Mouse (Mus musculus): Measurements from ENCODE around the gene Klk1b21.
"Not testable (repeated sequence)": the region's sequence is repeated elsewhere in the genome, so short reads cannot be mapped to it uniquely, and the experiment has no call there.

The Klk1b21 gene

GRCm38 (mm10) chr7:44102028-44102427, at the start of gene Klk1b21:
Gene Klk1b21, plus strand, starts transcription at chr7:44102328.
- not testable (repeated sequence) for DNase-seq

- no peak for DNase-seq
Observed at GRCm38 (mm10) chr7:44072117-44072516, 30.0 kb upstream of the Klk1b21 start.

DNA sequence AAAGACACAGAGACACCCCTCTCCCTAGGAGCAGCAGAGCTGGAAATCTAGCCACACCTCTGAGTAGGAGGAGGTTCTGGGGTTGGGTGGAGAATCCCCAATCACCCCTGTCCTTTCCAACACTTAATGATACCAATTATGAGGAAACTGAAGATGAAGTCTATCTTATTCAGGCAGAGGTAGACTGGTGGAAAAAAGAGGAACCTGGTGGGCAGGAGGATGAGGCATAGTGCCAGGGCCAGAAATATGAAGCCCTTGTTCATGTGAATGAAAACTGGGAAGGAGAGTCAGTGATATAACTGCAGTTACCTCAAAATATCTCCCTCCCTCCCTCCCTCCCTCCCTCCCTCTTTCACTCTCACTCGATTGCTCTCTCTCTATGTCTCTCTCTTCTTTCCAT, 24.4 kb upstream of the Klk1b21 start:
- DNase-seq, result no peak

- no peak for DNase-seq
Observed at GRCm38 (mm10) chr7:44096111-44096510, 6.0 kb upstream of the Klk1b21 start.

DNA sequence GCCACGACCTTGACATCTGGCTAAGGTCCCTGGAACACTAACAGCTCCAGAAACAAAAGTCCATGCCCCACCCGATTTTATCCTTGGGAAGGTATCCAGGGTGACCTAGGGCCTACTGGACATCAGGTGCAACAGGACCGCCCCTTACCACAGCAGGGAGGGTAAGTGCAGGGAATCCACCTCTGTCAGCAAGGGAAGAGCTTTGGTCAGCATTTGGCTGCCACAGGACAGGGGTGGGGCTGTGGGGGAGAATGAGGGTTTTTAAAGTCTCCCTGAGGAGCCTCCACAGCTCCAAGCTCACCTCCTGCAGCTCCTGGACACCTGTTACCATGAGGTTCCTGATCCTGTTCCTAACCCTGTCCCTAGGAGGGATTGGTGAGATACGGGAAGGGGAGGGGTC, 10.2 kb downstream of the Klk1b21 start, which contains the start of gene Klk1b22:
Gene Klk1b22 (plus strand): TSS at position 301 of the 400 bp plus-strand sequence.
- no peak for DNase-seq

GRCm38 (mm10) chr7:44123445-44123844, 21.3 kb downstream of the Klk1b21 start:
- DNase-seq, result no peak

DNA sequence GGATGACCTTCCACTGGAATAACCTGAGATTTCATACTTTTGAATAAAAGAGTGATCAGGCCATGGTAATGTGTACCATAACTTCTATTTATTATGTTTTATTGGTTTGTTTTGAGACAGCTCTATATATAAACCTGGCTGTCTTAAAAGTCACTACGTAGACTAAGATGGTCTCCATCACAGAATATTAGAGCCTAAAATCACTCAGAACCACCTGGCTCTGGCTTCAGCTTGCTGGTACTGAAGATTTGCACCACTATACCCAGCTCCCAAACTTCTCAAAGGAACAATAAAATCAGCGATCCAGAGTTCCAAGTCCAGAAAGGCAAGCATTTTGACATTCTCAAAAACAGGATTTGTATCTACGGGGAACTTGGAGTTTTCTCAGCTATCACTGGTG, 34.3 kb downstream of the Klk1b21 start, which contains the start of gene Klk1b16:
Gene Klk1b16 (plus strand): TSS at position 301 of the 400 bp plus-strand sequence.
- no peak for DNase-seq

Data from kidney, postnatal 10 days (tissue).